Mouse (Mus musculus) kidney, postnatal 14 days (tissue): Measurements from ENCODE around the gene Frmd8.

ENCODE experiments used
- DNase-seq: peaks from one replicate; pipeline ENCODE4 v3.0.0; 2022; ENCODE audit warnings: mixed read lengths

The Frmd8 gene

DNA sequence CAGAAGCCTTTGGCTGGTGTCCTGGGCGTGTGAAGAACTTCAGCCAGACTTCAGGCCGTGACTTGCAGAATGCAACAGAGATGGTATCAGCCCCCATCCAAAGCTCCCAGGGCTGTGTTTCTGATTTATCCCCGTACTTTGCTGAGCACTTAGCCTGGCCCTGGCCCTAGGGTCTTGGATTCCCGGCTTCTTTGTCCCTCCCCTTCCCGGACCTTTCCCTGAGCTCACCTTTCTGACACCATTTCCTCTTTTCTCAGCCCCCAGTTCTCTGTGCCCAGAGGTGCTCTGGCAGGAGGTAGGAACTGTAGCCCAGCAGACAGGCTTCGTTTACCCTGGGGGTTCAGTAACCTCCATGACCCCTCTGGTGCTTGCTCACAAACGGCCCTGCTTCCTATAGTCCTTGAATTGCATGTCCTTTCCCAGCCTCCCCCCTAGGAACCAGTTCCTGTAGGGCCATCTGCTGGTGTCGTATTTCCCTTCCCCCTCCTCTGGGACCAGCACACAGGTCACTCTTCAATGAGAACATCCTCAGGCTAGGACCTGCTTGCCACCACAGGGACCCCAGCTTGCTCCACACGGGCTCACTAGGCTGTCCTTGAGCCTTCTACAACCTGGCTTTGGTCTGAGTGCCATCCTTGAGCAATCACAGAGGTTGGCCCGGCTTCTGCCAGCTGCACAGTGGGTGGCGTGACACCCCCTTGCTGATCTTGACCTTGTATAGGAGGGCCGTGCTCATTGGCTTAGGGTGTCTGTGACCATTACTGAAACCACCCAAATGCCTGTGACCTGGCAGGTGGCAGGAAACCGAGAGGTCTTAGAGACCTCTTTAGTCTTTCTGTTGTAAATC, 26.0 kb downstream of the Frmd8 start:
- DNase-seq: peak; percentile 62

DNA sequence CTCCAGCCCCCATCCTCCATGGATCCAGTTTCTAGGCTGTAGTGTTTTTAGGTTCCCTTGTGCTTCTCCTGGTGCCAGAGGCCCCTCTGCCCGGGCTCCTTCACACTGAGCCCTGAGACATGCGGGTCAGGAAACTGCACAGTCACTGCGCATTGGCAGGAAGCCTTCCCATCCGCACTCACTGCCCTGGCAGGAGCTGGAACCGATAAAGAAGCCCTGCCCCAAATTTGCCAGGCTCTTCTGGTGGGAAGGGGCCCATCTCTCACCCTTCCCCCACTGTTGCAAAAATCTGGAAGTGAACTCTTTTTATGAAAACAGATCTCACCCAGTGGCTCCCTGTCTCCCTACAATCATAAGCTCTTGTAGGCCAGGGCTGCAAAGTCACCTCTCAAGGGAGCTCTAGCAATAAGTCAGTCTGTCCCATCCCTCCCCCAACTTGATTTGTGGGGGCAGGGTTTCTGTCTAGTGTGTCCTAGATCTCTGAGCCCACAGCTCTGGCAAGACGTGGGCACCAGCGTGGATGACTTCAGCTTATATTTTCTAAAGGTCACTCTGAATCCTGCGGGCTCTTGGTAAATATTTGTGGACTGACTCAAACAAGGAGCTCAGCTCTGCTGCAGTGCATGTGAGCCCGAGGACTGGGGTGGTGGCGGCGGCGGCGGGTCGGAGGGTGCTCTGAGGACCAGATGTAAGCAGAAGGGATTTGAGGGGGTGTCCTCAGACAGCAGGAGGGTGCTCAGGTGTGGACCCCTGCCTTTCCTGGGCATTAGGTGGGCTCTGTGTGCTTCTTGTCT, 26.8 kb downstream of the Frmd8 start:
- peak; percentile 85 for DNase-seq

DNA sequence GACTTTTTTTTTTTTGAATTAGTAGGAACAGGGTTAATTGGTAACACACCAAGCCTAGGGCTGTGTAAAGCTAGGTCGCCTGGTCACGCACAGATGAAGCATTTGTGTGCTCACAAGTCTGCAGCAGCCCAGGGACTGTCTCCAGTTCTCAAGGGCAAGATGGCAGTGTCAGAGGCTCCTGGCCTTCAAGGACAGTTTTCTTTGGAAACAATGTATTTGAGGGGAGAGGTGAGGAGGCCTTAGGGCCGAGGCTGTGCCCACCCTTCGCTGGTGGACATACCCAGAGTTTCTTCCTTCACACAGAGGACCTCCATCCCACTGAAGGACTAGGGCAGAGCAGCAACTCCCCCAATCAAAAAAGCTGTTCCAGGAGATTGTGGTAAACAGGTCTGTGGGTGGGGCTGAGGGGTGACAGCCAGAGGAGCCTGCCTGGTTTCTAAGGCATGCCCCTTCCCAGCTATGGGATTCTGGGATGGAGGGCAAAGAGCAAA, 27.7 kb downstream of the Frmd8 start:
- DNase-seq: peak; percentile 74

DNA sequence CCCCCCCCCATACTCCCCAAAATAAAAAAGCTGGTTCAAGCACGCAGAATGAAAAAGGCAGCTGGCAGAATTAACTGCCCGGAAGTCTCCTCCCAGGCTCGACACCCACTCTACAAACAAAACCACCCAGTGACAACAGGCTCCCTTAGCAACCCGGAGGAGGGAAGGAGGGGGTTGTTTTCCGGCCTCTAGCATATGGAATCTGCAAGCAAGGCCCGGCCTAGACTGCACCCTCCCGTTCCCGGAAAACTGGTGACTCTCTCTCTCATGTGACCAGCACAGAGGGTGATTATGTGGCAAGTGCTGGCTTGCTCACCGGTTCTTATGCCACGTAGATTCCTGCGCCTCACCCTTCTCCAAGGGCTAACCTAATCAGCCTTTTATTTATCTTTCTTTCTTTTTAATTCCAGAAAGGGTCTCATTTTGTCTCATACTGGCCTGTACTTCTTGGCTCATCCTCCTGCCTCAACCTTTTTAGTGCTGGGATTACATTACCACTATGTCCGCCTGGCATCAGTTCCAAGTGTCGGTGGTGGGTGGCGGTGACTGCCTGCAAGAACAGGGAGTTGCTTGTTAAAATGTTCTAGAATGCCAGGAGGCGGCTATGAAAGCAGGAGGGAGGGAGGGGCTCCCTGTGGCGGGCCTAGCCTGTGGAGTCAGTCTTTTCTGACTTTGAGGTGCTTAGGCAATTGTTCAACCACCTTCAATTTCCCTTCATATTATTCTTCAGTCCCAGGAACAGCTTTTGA, 28.3 kb downstream of the Frmd8 start:
- DNase-seq: peak; percentile 91

DNA sequence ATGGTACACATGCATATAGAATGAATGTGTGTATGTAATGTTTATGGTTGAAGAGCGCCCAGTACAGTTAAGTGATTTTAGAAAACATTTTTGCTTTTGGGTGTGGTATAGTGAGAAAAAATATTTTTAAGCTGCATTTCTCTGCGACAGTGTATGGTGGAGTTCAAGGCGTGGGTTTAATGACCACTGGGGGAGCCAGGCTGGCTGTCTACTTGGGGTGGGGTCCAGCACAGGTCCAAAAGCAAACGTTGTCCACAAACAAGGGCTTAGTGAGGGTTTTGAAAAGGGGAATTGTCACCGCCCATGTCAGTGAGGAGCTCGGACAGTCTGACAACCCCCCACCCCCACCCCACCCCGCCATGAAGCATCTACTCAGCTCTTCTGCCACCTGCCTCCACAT, 28.9 kb downstream of the Frmd8 start:
- no peak for DNase-seq

DNA sequence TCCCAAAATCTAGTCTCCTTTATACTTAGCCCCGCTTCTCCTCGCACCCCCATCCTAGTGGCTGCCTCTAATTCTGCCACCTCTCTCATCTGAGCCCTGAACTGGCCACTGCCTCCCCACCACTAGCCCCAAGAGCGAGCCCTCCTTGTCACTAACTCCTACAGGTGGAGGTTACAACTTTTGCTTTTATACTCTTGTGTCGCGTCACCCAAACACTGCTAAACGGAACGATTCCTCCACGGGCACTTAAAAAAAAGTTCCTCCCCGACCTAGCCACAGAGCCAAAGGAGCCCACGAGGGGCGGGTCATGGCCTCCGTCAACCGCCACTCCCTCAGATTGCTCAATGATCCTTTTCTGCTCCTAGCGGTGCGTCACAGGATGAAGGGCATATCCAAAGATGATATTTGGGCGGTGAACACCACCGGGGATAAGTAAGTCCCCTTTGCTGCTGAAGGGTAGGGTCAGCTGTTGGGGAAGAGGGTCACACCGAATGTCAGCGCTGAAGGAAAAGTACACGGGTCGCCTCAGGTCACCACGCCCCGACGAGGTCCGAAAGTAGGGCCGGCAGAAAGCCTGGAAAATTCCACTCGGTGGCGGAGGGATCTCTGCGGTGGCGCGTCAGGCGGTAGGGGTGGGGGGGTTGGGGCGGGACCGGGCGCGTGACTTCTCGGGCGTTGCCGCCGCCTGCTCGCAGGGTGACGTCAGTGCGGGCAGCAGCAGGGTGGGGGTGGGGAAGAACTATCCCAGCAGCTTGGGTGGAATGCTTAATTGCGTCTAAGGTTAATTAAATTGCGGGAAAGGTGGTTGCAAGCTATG, 29.5 kb downstream of the Frmd8 start:
- DNase-seq: peak; percentile 97

DNA sequence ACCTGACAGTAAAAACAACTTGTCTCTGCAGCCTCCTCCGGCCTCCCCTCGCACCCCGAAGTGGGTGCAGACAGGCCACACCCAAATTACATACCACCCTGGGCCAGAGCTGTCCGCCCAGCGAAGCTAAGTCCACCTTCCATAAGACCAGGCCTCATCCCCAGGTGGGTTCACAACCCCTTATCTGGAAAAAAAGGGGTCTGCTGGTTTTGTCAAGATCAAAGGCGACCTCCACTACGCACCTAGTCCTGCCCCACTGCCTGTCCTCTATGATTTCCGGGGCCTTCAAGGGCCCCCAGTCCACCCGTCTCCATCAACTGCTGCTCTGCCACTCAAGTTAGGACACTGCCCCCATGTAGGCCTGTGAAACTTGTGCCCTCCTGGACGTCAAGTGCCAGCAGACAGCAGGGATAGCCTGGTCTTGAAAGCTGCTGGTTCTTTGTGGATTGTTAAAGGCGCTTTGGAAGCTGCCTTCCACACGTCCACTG, 30.2 kb downstream of the Frmd8 start:
- no peak for DNase-seq

DNA sequence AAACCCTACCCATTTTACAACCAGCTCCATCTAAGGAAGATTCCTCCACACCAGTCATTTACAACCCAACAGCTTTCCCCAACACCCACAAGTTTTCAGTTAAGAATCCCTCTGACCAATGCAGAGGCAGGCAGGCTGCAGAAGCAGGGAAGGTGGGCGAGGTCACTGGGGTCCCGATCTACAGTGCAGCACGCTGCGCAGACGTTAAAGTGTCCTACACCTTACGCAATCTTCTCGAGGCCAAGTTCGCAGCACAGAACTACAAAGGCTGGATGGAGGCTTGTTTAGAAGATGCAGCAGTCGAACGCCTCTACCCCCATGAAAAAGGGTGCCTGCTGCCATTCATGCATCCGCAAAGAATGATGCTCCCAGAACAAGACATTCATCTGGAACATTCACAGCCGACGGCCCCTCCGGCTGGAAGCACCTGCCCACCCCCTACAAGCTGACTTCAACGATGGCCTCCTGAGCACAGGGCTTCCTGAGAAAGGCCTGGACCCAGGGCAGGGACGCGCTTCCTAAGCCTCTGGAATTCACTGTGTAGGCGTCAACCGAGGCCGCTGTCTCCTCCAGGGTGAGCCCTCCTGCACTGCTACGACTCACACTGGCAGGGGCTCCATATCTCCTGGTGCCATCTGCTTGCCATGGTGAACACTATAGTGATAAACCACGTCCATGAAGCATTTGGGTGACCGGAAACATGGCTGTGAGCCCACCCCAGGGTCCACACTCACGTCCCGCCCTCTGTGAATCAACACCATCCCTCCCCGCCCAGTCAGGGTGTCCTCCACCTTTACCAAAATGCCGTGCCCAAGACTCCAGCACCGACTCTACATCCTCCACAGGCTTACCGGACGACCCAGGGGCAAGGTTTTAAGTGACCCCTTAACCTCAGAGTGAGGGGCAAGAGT, 31.0 kb downstream of the Frmd8 start:
- no peak for DNase-seq

DNA sequence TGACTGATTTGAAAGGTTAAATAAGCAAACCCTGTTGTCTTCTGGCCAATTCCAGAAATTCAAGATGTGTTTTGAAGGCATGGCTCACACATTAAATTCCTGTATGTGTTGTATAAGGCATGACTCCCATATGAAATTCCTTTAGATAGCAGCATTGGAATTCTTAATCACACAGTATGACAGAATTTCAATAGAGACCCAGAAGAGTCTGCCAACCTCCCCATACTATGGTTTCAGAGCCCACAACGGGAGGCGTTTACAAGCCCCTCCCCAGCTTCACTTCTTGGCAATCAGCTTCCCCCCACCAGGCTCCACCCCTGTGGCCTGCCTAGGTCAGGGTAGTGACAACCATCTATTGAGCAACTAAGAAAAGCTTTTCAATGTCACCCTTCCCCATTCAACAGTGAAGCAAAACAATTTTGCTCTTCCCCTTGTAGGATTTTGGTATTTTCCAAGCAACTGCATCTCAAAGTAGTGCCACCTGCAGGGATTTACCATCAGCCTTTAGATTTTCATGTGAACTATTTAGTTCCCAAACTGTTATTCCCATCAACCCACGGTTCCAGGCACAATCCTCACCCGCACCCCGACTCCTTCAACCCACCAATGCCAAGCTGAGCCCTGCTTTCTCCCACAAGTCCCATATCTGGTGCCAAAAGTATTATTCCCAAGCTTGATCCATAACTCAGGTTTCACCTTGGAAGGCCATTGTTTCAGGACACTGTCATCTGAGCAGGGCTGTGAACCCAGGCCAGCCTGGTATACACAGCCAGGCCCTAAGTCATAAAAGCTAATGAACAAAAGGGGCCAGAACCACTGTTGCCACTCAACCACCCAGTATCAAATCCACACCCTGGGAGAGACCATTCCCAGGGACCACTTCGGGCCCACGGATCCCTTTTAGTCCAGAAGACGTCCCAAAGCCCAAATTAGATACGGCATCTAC, 32.0 kb downstream of the Frmd8 start:
- peak; percentile 62 for DNase-seq

DNA sequence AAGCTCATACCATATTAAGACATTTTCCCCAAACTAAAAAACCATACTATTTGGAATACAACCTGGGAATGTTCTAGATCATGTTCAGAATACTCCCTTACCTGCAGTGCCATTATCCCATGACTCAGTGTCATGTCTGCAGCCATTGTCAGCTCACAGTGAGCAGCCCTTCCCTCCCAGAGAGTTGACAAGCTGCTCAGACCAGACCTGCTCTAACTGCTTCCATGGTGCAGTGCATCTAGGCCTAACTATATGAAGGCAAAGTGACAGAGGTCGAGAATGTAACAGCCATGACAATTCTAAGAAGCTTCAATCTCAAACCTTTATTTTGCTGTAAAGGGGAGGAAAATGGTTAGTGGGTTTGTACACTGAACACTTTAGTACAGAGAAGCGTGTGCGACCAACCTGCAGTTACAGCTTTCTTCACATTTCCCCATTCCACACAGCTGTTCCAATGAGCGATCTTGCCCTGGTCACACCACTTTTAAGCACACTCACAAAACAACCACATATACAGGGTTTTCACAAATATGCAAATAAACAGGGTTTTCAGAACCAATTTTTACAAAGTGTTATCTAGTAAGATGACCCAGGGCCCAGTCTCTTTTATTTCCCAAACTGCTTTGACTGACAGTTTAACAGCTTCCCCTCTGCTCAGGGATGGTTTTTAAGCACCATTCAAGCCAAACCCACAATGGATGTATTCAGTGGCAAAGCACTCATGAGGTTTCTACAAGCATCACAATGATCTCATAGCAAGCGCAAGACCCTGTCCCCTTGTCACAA, 32.9 kb downstream of the Frmd8 start:
- DNase-seq: no peak

DNA sequence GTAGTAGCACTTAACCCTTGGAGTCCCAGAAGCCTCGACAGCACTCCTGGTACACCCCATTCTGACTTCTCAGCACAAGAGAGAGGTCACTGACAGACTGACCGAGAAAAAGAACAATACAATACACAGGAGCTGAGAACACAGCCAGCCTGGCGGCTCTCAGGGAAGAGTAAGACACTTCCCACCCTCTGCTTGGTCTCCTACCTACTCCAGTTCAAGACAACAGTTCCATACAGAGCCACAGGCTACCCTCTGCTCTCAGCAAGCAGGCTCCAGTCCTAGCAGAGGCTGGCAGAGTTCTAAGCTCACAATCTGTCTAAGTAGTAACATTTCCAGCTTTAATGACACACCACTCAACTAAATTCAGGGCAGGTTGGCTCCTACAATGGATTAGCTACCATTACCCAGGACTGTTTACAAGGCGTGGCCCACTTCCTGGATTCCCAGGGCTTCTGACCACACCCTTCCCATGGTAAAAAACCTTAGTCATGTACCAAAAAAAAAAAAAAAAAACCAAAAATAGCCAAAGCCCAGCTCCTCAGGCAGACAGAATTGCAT, 33.6 kb downstream of the Frmd8 start:
- DNase-seq: no peak

DNA sequence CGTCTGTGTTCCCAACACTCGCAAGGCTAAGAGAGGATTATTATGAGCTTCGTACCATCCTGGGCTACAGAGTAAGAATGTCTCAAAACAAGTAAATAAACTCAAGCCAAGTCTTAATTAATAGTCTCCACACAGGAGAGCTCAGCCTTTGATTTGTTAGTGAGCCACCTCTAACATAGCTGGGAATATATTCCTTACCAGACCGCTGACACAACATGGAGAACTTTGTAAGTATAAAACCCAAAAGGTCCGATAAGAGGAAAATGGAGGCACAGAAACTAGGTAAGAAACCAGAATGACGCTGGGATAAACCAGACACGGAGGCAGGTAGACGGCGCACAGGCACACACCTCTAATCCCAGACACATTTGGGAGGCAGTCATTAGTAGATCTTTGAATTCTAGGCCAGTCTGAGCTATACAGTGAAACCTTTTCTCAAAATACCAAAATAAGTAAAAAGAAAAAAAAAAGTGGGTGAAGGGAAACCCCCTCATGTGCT, 34.1 kb downstream of the Frmd8 start:
- no peak for DNase-seq

DNA sequence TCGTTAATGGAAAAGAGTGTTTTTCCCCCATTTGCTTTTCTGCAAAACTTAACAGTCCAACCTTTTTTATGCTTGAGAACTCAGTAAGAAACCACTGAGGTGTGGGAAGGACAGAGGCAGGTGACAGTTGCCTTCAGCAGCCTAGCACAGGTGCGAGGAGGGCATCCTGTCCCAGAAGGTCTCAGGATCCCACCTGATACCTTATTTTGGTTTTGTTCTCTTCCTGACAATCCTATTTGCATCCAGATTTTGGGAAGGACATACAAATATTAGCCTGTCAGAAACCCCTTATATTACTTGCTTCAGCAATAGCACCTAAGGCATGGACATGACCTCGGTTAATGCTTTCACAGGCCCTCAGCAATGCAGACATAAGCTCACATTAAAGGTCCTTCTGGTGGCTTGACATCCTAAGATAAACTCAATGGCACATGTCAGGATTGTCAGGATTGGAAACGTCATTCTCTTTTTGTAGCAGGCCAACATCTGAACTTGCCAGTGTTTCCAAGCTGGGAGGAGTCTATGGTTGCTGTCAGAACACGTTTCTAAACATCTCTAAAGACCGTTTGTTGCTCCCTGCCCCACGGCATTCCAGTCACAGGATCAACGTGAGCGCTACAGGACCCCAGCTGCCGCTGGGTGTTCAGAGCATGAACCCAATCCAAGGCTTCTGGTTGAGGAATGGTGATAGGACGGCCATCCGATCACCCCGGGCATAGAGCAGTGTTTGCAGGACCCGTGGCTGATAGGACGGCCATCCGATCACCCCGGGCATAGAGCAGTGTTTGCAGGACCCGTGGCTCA, 34.8 kb downstream of the Frmd8 start:
- no peak for DNase-seq

DNA sequence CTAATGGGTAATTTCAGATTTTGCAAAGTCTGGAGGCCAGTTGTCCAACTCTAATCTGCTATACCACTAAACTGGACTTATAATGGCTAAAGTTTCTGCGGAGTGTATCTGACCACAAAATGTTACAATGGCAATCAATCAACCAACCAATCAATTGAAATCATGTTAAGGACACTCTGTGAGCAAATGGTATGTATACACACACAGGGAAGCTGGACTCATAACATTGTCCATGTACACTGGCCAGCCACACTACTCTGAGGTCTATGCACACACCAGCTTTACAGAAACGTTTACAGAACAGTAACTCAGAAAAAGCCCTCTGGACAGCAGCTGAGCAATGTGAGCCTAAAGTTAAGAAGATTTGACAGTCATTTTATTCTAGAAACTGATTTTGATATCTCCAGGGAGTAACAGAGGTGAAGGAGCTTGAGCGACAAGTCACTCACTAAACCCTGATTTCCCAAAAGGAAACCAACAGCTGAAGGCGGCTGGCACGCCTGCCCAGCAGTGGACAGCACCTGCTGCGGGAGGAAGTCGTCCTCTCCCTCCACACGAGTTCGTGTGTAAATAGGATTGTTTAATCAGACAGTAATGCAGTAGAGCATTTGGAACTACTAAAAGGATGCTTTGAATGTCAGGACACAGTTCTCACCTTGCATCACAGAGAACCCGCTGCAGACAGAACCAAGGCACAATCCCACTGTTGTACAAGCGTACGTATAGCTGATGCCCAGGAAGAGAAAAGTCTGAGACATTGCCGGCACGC, 35.6 kb downstream of the Frmd8 start:
- DNase-seq: no peak

DNA sequence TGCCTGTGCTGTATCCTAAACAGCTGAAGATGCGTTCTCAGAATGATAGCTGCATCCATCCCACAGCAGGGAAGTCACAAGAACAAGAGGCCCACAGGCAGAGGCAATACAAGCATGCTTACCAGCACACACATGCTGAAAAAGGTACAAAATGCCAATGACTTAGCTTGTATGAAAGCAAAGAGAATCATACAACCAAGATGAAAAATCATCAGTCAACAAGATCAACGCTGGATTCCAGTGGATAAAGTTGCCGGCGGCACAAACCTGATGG, 36.2 kb downstream of the Frmd8 start:
- DNase-seq: no peak

DNA sequence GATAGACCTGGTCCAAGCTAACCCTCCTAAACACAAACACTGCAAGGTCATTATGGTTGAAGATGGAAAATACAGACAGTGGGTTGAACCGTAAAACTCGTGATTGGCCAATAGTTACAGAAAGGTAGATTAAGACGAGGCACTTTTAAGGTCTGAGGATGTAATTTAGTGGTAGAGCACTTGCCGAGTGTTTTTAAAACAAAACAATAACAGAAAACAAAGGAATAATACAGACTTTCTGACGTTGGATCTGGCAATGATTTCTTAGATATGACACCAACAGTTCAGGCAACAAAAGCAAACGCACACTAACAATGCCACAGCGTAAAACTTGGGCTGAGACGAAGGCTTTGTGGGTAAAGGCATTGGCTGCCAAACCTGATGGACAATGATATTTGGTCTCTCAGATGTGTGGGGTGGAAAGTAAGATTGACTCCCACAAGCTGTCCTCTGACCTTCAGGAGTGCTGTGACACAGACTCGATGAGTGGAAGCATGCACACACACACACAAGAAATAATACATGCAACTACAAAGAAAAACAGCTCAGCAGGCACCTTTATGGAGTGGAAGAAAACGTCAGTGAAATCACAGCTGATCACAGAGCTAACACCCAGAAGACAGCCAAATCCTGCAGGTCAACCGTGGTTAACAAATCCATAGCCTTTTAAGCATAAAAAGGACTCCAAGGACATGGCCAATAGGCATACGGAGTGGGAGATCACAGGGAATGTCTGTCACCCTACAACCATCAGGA, 36.8 kb downstream of the Frmd8 start:
- DNase-seq: no peak
